In genomic region chr12:111203076-111203475, GRCm38 (mm10) we compare ENCODE assay signal across 14 mouse cellular contexts. TPM values are rescaled to one million over a fixed set of nuclear protein-coding genes. Genes with fewer than 3 reads are reported as not detected.
DNase-seq lines count a peak whose midpoint lies in the region; ATAC-seq and TF ChIP-seq lines count a peak whose summit lies in the region.
"Had no signal": no experiment of that assay in that cellular context is flagged by ENCODE, and none has a peak within 500 bp of the region (broad histone marks: within the 10 kb centered on the region; RNA-seq: fewer than 3 reads in every experiment).

No protein-coding gene starts in this region.

- no peak for TF ChIP-seq EP300 in liver, postnatal 0 days (IDR thresholded peaks at IDR 0.05; ENCODE audit: low read depth)

- peak overlapping the region; percentile 66 for H3K27ac ChIP-seq in midbrain, embryonic 15.5 days
- H3K27ac ChIP-seq in liver, postnatal 0 days (ENCODE audit: low read depth) = no peak overlapping the region
- H3K27ac ChIP-seq: kidney, postnatal 0 days; liver, embryonic 13.5 days; stomach, embryonic 15.5 days had no signal

- no peaks in the 10 kb centered on the region for H3K9me3 ChIP-seq in midbrain, embryonic 15.5 days
- H3K9me3 ChIP-seq in liver, postnatal 0 days (ENCODE audit: low read length) = no peaks in the 10 kb centered on the region
- H3K9me3 ChIP-seq: liver, embryonic 13.5 days; stomach, embryonic 15.5 days had no signal

- peak; percentile 30 to 40 for DNase-seq in frontal cortex, postnatal 36 days (ENCODE audit: low spot score in 2 of 2)
- DNase-seq in frontal cortex, postnatal 14 days (ENCODE audit: low spot score in 2 of 2) = no peak
- peak; percentile 28 for DNase-seq in brain, embryonic 18.5 days (ENCODE audit: low read depth, low spot score)
- DNase-seq in forelimb bud, embryonic 11.5 days (ENCODE audit: low read depth, low spot score) = peak; percentile 12
- DNase-seq in liver, postnatal 0 days = no peak
- no peak for DNase-seq in kidney, postnatal 14 days
- no peak for DNase-seq in yolk sac, embryonic 10.5 days (ENCODE audit: low spot score)
- DNase-seq: gastrocnemius, postnatal 36 days; heart, postnatal 36 days; liver, embryonic 13.5 days had no signal

- H3K9ac ChIP-seq in midbrain, embryonic 15.5 days = no peak overlapping the region; the same call in 1 of the 2 replicates
- no peak overlapping the region for H3K9ac ChIP-seq in liver, postnatal 0 days (replicated peaks)
- H3K9ac ChIP-seq: liver, embryonic 13.5 days; stomach, embryonic 15.5 days had no signal

- H3K4me1 ChIP-seq in midbrain, embryonic 15.5 days = peaks cover 20% of the 10 kb centered on the region
- H3K4me1 ChIP-seq in liver, postnatal 0 days (ENCODE audit: insufficient read depth) = no peaks in the 10 kb centered on the region
- H3K4me1 ChIP-seq: liver, embryonic 13.5 days; stomach, embryonic 15.5 days had no signal

- ATAC-seq in midbrain, embryonic 15.5 days (replicated peaks) = peak; percentile 52; the same call in 1 of the 2 replicates
- ATAC-seq in liver, postnatal 0 days = no peak

- H3K4me3 ChIP-seq in midbrain, embryonic 15.5 days = no peak overlapping the region
- no peak overlapping the region for H3K4me3 ChIP-seq in liver, postnatal 0 days (ENCODE audit: low read depth, low read length)
- H3K4me3 ChIP-seq: liver, embryonic 13.5 days; stomach, embryonic 15.5 days had no signal

- no peaks in the 10 kb centered on the region for H3K36me3 ChIP-seq in midbrain, embryonic 15.5 days (replicated peaks)
- no peaks in the 10 kb centered on the region for H3K36me3 ChIP-seq in liver, postnatal 0 days (replicated peaks; ENCODE audit: insufficient read depth, low read length)
- H3K36me3 ChIP-seq: liver, embryonic 13.5 days; stomach, embryonic 15.5 days had no signal

- H3K4me2 ChIP-seq in midbrain, embryonic 15.5 days = no peak overlapping the region
- no peak overlapping the region for H3K4me2 ChIP-seq in liver, postnatal 0 days (ENCODE audit: low read depth, low read length)
- H3K4me2 ChIP-seq: liver, embryonic 13.5 days; stomach, embryonic 15.5 days had no signal

- H3K27me3 ChIP-seq in midbrain, embryonic 15.5 days (replicated peaks) = no peaks in the 10 kb centered on the region
- no peaks in the 10 kb centered on the region for H3K27me3 ChIP-seq in liver, postnatal 0 days (ENCODE audit: insufficient read depth, low read length)
- H3K27me3 ChIP-seq: liver, embryonic 13.5 days; stomach, embryonic 15.5 days had no signal

- 52% methylated on average over 10 of the region's 10 CpGs for WGBS in midbrain, embryonic 15.5 days
- 86% methylated on average over 10 of the region's 10 CpGs for WGBS in liver, postnatal 0 days (ENCODE audit: insufficient replicate concordance)

- TF ChIP-seq CTCF in liver, postnatal 0 days (IDR thresholded peaks at IDR 0.05; ENCODE audit: low read depth) = no peak

RNA-seq across cellular contexts. Expression of gene 4930595D18Rik, which starts 18.8 kb away (rescaled TPM):
- polyA plus RNA-seq in midbrain, embryonic 15.5 days (2015; fragmentation: Nextera tagmentation; extraction: Ambion mirVana) = 0.21 TPM in 1 of 2 replicates, not detected in the other
- polyA plus RNA-seq in liver, postnatal 0 days (2015; fragmentation: Nextera tagmentation; extraction: Ambion mirVana) = not detected in 2 replicates
- polyA plus RNA-seq: C2C12; kidney, postnatal 0 days; liver, embryonic 13.5 days; stomach, embryonic 15.5 days had no signal

RNA-seq across cellular contexts. Expression of gene Traf3, which starts 36.9 kb away (rescaled TPM):
- polyA plus RNA-seq in midbrain, embryonic 15.5 days (2015; fragmentation: Nextera tagmentation; extraction: Ambion mirVana) = 20.7 and 20.8 TPM in 2 replicates
- polyA plus RNA-seq in liver, postnatal 0 days (2015; fragmentation: Nextera tagmentation; extraction: Ambion mirVana) = 1.9 and 2.5 TPM in 2 replicates

Comparison
In these comparisons a context has a peak if more than half of its experiments do, and no peak if none do; other contexts are left out.
1. DNase-seq: peak in frontal cortex, postnatal 36 days (2 of 2), brain, embryonic 18.5 days (single experiment) and forelimb bud, embryonic 11.5 days (single experiment); none in frontal cortex, postnatal 14 days (0 of 2), liver, postnatal 0 days (single experiment), kidney, postnatal 14 days (single experiment) and yolk sac, embryonic 10.5 days (single experiment).